Mouse (Mus musculus) adrenal gland, postnatal 4 days (tissue): ENCODE measurements around the gene 1700025B11Rik. TPM values are rescaled to one million over a fixed set of nuclear protein-coding genes. Genes with fewer than 3 reads are reported as not detected.
"Not testable (repeated sequence)": the region's sequence is repeated elsewhere in the genome, so short reads cannot be mapped to it uniquely, and the experiment has no call there.

Experiments used
- DNase-seq, 2 experiments: peaks; one replicate each; pipeline ENCODE4 v3.0.0; 2021 to 2022; ENCODE audit warnings: low spot score in 2 of 2, mixed read lengths in 2 of 2
- long read RNA-seq, 2 experiments: library from polyadenylated mRNA; stranded (forward); transcript quantifications; one replicate each; pipeline ENCODE4 v2.0.0; 2021
- total RNA-seq, 2 experiments: library from RNA; stranded (reverse); gene quantifications; 2 replicates each; pipeline ENCODE4 v1.2.3; 2021

Gene 1700025B11Rik
- not detected for total RNA-seq
- long read RNA-seq, experiment 1: 0 reads
- long read RNA-seq, experiment 2: 0 reads

DNA sequence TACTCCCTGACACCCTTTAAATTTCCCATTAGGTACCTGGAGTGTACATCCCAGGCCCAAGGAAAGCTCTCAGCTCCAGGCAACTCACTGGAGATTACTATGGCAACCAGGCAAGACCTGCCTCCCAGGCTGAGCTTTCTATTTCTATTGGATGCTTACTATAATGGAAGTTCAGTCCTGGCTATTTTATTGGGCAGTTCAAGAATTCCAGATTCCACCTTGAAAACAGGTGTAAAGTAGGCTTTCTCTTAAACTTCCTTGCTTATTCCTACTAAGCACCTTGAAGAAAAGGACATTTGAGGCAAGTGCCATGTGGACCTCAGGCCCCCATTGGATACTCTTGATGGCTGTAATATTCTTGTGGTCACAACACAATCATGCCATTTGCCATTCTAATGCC lies at the start of gene 1700025B11Rik:
Gene 1700025B11Rik (minus strand): TSS at position 101 of the 400 bp plus-strand sequence.
- DNase-seq: no peak

DNA sequence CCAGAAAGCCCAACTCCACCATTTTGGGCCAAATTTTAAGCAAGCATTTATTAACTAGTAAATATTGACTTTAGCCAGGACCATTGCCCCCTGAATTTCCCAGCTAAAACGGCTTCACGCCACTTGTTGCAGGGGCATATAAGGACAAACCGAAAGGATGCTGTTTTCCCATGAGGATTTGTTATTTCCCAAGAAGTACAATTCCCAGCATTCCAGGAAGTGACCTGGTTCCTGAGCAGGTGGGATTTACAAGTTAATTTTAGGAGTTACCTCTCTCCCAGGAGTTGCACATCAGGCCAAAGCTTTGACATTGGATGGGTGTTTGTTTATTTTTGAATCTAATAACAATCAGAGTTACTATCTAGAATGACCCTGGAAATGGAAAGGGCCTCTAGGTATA lies 44.4 kb upstream of the 1700025B11Rik start:
- DNase-seq: no peak

DNA sequence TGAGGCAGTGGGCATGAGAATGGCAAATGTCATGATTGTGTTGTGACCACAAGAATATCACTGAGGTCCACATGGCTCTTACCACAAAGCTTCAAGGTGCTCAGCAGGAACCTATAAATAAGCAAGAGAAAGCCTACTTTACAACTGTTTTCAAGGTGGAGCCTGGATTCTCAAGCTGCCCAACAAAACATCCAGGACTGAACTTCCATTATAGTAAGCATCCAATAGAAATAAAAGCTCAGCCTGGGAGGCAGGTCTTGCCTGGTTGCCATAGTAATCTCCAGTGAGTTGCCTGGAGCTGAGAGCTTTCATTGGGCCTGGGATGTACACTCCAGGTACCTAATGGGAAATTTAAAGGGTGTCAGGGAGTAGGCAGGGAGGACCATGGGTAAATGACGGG lies 37.3 kb upstream of the 1700025B11Rik start, which contains the start of gene Gm36245:
Gene Gm36245 (plus strand): TSS at position 301 of the 400 bp plus-strand sequence.
- DNase-seq: no peak

DNA sequence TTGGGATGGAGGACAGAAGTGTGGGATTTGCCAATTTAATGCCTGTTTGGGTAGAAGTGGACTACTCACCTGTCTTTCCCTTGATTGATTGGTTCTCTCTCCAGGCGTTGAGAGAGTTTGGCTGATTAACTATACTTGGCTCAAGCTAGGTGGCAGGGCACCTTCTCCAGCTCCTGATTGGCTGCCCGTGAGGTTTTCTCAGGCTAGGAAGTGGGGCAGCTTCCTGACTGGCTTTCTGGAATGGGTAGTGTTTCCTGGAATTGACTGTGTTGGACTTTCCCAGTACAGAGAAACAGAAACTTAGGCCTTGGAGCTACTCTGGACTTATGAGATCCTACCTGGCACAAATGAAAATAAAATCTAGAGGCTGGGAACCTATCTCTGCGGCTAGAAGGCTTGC lies 36.7 kb upstream of the 1700025B11Rik start:
- no peak for DNase-seq

DNA sequence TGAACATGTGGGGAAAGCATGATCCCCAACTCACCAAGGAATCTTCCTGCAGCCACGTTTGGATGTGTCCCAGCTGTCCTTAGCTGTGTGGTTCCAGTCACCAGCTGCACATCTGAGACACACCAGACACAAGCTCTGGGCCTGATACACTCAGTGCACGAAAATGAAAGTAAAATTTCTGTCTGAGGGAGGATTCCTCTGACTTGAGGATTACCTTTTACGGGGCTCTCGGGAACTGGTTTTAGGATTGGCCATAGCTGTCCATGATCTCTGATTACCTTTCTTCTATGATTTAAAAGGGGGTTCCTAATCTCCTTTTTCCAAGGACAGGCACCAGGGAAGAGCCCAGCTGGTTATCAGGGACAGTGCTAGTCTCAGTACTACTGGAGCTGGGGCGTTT lies 34.3 kb upstream of the 1700025B11Rik start, which contains the start of gene Apol10b:
Gene Apol10b (minus strand): TSS at position 165 of the 400 bp plus-strand sequence.
- DNase-seq: no peak

DNA sequence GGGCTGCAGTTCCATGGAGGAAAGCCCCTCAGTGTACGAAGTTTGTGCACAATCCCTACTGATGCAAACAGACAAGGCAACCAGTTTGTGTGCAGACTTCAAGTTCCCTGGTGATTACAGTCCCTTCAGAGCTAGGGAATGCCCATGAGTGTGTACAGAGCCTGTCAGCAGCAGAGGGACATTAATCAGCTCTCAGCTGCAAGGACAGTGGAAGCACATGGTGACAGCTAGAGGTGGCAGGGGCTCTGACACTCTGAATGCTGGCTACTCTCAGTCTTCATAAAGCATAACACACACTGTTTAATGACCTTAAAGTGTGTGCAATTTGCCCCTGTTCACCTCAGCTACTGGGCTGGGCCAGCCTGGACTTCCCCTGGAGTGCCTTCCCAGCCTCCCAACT lies 31.9 kb upstream of the 1700025B11Rik start:
- no peak for DNase-seq

DNA sequence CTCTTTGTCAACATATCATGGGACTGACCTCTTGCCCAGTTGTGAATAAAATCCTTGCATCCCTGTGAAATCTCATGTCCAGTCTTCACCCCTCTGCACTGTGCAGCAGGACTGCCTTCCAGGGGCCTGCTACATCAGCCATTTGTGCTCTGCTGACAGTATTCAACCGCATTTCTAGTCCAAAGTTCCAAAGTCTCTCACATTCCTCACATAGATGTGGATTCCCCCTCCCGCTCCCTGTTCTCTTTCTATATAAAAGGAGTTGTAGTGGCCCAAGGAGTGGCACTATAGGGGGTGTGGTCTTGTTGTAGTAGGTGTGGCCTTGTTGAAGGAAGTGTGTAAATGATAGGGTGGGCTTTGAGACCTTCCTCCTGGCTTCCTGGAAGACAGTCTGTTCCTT lies 29.2 kb upstream of the 1700025B11Rik start:
- no peak for DNase-seq

DNA sequence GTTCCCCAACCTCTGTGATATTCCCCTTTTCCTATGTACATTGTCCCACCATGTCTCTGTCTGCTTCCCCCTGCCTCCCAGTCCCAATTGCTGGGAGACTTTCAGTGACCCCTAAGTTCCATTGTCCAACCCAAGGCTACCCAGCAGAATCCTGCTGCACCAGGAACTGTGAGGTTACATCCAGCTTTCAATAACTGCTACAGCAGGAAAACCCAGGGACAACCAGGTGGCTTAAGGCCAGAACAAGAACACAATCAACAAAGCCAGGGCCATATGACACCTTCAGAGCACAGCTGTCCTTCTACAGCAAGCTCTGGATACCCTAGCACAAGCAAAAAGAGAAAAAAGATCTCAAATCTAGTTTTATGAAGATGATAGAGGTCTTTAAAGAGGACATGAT lies 27.3 kb upstream of the 1700025B11Rik start:
- DNase-seq: no peak

DNA sequence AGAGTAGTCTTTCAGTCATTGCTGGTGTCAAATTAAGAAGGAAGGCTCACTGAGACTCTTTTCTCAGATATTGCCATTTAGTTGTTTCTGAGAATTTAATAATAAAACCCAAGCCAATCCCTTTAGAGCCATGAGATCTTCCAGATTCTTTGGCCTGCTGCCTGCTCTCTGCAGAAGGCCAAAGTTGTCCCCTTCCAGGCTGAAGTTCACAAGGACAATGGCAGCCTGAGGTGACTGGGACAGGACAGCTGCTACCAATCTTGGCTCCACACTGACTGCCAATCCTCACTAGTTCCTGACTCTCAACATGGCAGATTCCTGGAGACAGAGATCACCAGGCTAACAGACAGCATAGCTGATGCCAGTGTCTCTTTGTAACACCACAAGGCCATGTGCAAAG lies 25.3 kb upstream of the 1700025B11Rik start:
- DNase-seq: no peak

DNA sequence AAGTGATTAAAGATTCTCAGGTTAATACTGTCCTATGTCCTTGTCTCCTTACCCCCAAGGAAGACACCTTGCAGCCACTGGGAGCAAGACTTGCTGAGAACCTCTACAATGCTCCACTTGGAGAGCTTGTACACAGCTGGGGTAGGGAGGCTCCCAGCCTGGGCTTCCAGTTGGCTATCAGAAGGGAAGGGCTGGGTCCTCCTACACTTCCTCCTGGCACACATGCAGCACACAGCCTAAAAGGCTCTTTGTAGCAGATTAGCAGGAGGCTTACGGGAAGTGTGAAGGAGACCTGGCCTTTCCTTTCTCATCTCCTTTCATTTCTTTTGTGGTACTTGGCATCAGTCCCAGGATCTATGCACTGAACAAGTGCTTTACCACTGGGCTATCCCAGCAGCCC lies 20.0 kb upstream of the 1700025B11Rik start:
- no peak for DNase-seq

DNA sequence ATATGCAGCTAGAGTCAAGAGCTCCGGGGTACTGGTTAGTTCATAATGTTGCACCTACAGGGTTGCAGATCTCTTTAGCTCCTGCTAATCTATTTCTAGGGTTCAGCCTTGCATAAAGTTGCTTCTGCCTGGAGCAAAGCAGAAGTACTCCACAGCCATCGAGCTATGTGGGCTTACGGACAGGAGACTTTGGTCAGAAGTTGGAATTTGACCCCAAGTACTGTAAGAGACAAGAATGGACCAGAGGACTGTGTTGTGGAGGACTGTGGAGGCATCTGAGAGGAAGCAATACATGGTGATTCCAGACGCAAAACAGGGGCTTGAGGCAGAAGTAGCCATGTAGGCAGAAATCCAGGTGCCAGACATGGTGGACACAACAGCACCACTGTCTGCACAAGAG lies 17.6 kb upstream of the 1700025B11Rik start:
- no peak for DNase-seq

DNA sequence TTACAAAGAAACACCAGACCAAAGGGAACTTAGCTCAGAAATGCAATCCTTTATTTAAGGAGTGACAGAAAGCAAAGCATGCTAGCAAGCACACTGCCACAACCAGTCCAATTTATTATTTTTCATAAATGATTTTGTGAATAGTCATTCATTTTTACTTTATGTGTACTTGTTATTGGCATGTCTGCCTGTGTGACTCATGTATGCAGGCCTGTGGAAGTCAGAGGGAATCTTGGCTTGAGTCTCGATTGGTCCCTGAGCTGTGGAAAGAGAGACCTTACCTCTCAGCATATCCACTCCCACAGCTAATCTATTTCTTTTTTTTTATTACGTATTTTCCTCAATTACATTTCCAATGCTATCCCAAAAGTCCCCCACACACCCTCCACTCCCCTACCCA lies 17.1 kb upstream of the 1700025B11Rik start:
- no peak for DNase-seq

DNA sequence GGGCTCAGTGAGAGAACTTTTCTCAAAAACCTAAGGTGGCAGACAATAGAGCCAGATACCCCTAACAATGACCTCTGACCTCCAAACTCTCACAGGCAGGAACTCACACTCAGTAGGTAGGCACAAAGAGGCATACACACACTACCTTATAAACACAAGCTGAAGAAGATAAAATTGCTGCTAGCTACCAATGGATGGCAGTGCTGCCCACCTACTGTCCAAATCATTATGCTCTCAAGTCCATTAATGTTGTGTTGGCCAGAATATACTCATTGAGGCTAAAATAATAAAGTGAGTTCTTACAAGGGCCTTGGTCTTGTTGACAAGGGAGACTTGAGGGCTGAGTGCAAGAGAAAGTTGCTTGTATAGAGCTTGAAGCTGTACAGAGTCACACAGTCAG lies 1.5 kb upstream of the 1700025B11Rik start:
- no peak for DNase-seq

DNA sequence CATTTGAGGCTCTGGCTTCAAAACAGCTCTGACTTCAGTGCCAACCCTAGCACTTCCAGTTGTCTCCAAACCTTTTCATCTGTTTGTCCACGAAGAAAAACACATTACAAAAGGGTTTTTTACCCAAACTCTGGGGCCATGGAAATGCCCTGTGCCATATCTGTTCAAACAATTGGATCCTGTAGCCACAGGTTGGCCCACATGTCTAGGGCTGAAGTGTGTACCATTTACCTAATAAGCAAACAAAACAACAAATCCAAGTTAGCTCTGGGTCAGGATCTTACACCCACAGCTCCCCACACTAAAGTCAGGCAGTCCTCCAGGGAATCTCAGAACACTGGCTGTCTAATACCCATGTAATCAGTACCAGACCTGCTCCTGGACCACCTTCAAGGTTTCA lies 22.5 kb downstream of the 1700025B11Rik start:
- not testable (repeated sequence) for DNase-seq

DNA sequence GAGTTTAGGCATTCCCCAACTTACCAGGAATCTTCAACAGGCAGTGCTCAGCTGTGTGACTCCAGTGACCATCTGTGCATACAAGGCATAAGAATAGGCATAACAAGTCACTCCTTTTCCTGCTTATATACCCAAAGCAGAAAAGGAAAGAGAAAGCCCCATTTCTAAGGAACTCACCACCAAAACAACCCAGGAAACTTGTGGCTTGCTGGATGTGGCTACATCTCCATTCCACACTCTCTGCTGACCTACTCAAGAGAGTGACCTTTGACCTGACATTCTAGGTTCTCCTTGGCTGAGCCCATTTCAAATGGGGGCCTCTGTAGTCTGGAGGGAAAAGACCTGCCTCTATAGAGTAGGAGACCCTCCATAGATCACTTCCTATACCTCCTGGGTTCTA lies 28.5 kb downstream of the 1700025B11Rik start, which contains the start of gene Apol7c:
Gene Apol7c (minus strand): TSS at position 101 of the 400 bp plus-strand sequence.
- DNase-seq: no peak

DNA sequence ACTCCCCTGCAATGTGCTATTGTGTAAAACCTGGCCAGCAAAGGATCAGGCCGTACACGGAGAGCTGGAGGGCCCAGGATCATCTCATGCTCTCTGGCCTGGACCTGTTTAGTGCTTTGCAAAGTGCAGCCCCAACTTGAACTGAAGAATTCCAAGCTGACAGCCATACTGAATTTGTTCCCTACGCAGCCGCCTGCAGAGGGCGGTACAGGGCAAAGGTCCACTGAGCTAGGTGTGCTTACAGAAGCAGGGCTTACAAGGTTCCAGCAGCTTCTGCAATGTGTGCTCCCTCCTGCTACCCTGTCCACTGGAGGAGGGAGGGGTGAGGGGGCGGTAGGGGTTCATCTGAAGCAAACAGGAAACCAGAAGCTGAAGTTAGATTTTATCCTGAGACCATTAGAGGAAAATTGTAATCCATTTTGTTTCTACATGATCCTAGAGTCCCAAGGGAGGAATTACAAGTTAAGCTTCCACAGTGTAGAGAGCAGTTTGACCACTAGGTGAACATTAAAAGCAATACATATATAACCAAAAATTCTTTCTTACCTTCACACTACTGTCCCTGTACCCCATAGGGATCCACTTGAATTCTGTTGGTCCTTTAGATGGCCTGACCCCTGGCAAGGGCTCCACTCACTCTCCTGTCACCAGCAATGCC lies 38.4 kb downstream of the 1700025B11Rik start:
- DNase-seq: peak; percentile 28 to 51

DNA sequence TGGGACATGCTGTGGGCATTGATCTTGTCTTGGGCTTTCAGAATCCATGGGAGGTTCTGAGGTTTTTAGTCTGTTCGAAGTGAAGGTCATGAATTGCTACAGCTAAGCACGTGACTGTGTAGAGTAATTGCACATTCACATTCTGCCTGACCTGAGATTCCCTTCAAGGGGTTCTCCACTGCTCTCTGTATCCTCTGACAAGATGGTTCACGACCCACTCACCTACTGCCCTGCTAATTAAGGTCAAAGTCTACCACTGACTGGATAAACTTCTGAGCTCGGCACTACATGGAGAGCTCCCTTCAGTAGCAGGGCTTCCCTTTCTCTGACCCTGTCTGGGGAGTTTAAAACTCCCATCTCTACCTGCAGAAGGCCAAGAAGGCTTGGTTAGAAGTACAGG lies 41.1 kb downstream of the 1700025B11Rik start:
- not testable (repeated sequence) for DNase-seq

Other genes with a start within 250 kb of the 1700025B11Rik start
- gene Apol7a, start 162.8 kb downstream of the 1700025B11Rik start, total RNA-seq: 1 to 10 TPM in 1 of 2 experiments, not detected in 1; 2.5 TPM
- under 1 TPM; 0.23 to 0.45 TPM for gene Apol9a, start 150.8 kb downstream of the 1700025B11Rik start, total RNA-seq
- not detected for gene Apol7b, start 114.4 kb downstream of the 1700025B11Rik start, total RNA-seq
- not detected for gene Apol10a, start 84.8 kb downstream of the 1700025B11Rik start, total RNA-seq
- gene Apol11a, start 53.6 kb downstream of the 1700025B11Rik start, total RNA-seq: not detected
- gene Apol7c, start 28.6 kb downstream of the 1700025B11Rik start, total RNA-seq: not detected
- under 1 TPM in 1 of 2 experiments, not detected in 1; 0.14 TPM for gene Apol10b, start 34.2 kb upstream of the 1700025B11Rik start, total RNA-seq
- not detected for gene Gm36245, start 37.4 kb upstream of the 1700025B11Rik start, total RNA-seq
- gene Apol11b, start 81.4 kb upstream of the 1700025B11Rik start, total RNA-seq: under 1 TPM; 0.59 to 0.90 TPM
- under 1 TPM in 1 of 2 experiments, not detected in 1; 0.14 TPM for gene Apol7e, start 137.0 kb upstream of the 1700025B11Rik start, total RNA-seq
- under 1 TPM; 0.20 to 0.25 TPM for gene Apol9b, start 167.1 kb upstream of the 1700025B11Rik start, total RNA-seq
- 1 to 10 TPM; 1.7 to 4.8 TPM for gene Apol8, start 195.1 kb upstream of the 1700025B11Rik start, total RNA-seq